Mouse (Mus musculus): ENCODE results near the gene Strn3. TPM values are rescaled to one million over a fixed set of nuclear protein-coding genes. Genes with fewer than 3 reads are reported as not detected.
"Not testable (repeated sequence)": the region's sequence is repeated elsewhere in the genome, so short reads cannot be mapped to it uniquely, and the experiment has no call there.

Gene Strn3
- total RNA-seq, 1 experiment from 2014 or later: 85.1 TPM

GRCm38 (mm10) chr12:51693419-51693818, 1.7 kb upstream of the Strn3 start:
- DNase-seq: no peak

- not testable (repeated sequence) for DNase-seq
These were observed 1.2 kb upstream of the Strn3 start for GRCm38 (mm10) chr12:51692870-51693269.

GRCm38 (mm10) chr12:51690893-51691844, 528 bp downstream of the Strn3 start, which contains the start of gene Ap4s1:
Gene Ap4s1, plus strand, starts transcription at chr12:51691033.
- peak; percentile 76 for DNase-seq

GRCm38 (mm10) chr12:51688546-51688945, 3.2 kb downstream of the Strn3 start:
- no peak for DNase-seq

GRCm38 (mm10) chr12:51678844-51679243, 12.9 kb downstream of the Strn3 start:
- DNase-seq: no peak

GRCm38 (mm10) chr12:51676442-51676841, 15.3 kb downstream of the Strn3 start:
- no peak for DNase-seq

- no peak for DNase-seq
These were observed 18.4 kb downstream of the Strn3 start for GRCm38 (mm10) chr12:51673270-51673669.

GRCm38 (mm10) chr12:51671231-51671891, 20.3 kb downstream of the Strn3 start:
- DNase-seq: no peak

- no peak for DNase-seq
These were observed 24.8 kb downstream of the Strn3 start for GRCm38 (mm10) chr12:51666708-51667430.

GRCm38 (mm10) chr12:51663908-51664307, 27.8 kb downstream of the Strn3 start:
- DNase-seq: no peak

GRCm38 (mm10) chr12:51663011-51663410, 28.7 kb downstream of the Strn3 start:
- DNase-seq: no peak

GRCm38 (mm10) chr12:51655944-51656465, 35.7 kb downstream of the Strn3 start:
- DNase-seq: no peak

- DNase-seq: not testable (repeated sequence)
These were observed 42.3 kb downstream of the Strn3 start for GRCm38 (mm10) chr12:51649401-51649800.

GRCm38 (mm10) chr12:51641871-51642270, 49.8 kb downstream of the Strn3 start:
- DNase-seq: no peak

GRCm38 (mm10) chr12:51636689-51637470, 54.8 kb downstream of the Strn3 start:
- DNase-seq: no peak

- no peak for DNase-seq
These were observed 55.4 kb downstream of the Strn3 start for GRCm38 (mm10) chr12:51636260-51636659.

GRCm38 (mm10) chr12:51633481-51633880, 58.2 kb downstream of the Strn3 start:
- DNase-seq: no peak

GRCm38 (mm10) chr12:51623366-51623694, 68.4 kb downstream of the Strn3 start:
- DNase-seq: no peak

GRCm38 (mm10) chr12:51622670-51623365, 68.9 kb downstream of the Strn3 start:
- DNase-seq: no peak

GRCm38 (mm10) chr12:51621161-51621560, 70.5 kb downstream of the Strn3 start:
- no peak for DNase-seq

GRCm38 (mm10) chr12:51620572-51620971, 71.1 kb downstream of the Strn3 start:
- DNase-seq: no peak

All from adrenal gland, postnatal 25 days (tissue).